Mouse (Mus musculus) frontal cortex, adult (tissue): ENCODE measurements at regions not wholly inside any gene's neighbourhood (a gene's known extent, or its start where the extent isn't known, plus 50 kb on each side); places are given as distances from the start of the nearest gene placed in this dataset.

Experiments used
- ATAC-seq: cut with Nextera tagmentation; 2 replicates; pipeline ENCODE4 v1.9.2; 2017; ENCODE audit warnings: mild to moderate bottlenecking, moderate library complexity, mixed read lengths; ENCODE audit not compliant: low TSS enrichment

DNA sequence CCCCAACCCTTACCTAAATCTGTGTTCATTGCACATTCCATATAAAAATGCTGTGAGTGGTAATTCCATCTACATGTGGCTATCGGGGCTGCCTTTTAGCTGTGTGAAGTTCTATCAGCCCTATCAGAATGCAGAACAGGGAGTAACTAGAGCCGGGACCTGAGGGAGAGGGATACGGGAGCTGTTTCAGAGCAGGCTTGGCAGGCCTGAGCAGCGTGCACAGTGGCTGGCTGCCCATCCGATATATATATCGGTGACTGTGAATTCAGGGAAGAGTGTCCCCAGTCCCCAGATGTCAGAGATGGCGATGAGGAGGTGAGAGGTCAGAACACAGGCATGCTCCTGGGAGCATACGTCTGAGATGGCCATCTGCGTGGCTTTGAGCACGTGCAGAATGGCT, 79.0 kb downstream of the Arl4c start:
- ATAC-seq = no peak

DNA sequence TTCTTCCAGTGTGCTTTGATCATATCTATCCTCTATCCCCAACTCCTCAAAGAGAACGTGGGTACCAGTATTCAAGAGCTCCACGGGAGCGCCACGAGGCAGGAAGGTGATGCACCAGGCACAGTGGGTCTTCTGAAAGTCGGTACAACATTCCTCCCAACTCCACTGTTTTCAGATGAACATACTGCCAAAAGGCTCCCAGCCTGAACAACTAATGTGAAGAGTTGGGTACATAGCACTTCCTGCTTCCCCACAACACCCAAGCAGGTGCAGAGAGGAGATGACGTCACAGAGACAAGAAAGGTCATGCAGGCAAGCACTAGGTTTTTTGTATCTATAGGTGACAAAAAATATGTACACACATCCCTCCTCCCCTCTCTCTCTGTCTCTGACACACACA, 79.7 kb downstream of the Arl4c start:
- ATAC-seq = no peak

DNA sequence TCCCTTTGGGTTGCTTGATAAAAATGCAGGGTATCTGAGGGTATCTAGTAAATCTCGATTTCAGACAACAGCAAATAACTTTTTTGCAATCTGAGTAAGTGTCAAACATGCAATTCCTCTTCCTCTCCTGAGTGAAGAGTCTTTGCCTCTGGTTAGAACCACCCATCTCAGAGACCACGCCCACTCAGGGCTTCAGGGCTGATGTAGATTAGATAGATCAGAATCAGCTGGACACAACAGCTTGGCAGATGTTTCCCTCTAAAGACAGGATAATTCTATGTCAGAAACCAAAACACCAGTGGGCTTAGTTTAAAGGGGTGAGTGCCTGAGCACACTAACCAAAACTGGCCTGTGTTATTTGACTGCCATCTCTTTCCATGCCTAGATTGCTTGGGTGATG, 80.8 kb downstream of the Arl4c start:
- ATAC-seq = no peak

DNA sequence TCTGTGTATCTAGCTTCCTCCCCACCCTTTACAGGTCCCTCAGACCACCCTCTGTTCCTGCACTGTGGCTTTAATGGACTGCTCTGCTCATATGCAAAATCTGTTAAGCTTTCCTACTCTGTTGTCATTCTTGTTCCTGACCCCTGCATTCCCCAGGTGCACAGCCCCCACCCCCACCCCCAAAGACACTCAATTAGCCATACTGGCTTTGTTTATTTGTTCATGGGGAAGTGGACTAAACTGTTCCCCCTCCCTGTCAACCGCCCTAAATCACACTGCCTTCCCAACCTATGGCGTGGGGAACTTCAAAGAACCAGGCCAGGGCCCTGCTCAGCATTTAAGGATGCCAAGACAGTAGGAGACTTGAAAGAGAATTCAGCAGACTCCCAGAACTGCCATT, 89.0 kb downstream of the Arl4c start:
- ATAC-seq = no peak

DNA sequence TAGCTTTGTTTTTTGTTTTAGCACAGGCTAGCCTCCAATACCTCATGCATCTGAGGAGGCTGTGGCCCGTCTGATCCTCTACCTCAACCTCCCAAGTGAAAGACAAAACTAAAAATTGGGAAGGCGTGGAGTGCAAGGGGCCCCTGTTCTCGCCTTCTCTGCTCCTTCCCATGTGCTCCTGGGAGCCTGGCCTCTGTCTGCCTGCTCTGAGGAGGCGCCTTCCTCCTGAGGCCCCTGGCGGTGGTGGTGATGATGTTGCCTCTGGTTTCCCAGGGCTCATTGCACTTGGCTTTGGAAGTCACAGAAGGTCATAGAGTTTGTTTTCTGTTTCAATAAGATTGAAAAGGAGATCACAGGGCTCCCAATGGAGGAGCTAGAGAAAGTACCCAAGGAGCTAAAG, 90.8 kb downstream of the Arl4c start:
- ATAC-seq = no peak

DNA sequence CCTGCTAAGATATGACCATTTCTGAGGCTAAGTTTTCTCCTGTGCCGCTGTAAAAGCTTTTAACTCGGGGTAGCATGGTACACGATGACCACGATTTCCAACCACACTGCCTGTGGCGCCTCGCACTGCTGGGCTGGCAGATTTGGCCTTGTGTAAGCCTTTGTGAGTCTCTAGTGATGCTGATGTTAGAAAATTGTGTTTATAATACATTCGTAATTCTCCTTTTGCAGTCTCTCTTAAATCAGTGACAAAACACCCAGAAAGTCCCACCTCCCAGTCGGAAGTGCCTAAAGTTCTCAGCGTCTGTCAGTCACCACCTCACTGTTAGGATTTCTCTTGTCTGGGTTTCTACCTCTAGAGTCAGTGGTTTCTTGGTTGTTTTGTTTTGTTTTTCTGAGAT, 91.2 kb downstream of the Arl4c start:
- ATAC-seq = no peak

DNA sequence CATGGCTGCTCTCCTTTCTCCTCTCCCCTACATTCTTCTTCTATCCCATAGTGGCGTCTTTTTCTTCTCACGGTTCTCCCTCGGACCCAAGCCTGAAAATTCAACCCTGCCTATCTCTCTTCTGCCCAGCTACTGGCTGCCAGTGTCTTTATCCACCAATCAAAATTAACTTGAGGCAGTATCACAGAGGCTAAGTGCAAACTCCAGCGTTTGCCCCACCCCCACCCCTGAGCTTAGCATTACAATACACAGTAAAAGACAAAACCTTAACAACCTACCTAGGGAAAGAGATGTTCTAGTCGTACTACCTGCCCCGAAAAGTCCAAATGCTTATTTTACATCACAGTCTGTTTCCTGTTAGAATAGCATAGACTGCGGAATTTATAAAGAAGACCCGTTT, 93.2 kb downstream of the Arl4c start:
- no peak for ATAC-seq

DNA sequence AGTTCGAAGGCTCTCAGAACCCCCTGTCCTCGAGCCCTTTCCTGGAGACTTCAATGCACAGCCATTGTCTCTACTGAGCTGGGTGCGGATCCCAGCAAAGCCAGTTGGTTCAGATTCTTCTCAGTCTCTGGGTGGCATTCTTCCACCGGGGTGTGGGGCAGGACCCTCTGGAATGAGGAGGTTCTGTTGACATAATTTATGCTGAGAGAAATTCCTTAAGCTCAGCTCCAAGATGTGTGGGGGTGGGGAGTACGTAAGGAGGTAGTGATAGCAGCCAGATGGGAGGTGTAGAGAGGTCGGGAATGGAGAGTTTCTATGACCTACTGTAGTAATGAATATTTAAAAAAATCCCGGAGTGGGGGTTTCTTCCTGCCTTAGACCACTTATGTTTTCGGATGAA, 93.8 kb downstream of the Arl4c start:
- ATAC-seq = no peak

DNA sequence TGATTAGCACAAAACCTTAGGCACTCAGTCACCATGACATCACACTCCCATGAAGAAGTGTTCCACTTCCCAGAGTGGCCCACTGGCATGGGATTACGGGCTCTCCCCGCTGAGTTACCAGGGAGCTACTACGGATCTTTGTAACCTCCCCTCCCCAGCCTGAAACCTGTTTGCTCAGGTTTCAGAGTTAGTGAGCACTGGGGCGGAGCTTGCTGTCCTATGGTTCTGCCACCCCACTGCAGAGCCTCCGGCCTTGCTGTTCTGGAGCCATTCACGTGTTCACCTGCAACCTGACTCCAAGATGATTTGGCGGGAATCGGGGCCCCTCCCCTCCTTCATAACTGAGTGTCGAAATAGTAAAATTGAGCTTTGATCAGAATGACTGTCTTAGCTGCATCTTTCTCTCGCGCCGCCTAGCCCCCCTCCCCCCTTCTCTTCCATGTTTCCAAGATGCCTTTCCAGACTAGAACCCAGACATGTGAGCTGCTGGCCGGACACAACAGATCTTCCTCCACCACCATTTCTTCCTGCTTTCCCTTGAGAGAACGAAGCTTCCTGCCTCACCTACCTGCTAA, 95.8 kb upstream of the Glrp1 start:
- no peak for ATAC-seq

DNA sequence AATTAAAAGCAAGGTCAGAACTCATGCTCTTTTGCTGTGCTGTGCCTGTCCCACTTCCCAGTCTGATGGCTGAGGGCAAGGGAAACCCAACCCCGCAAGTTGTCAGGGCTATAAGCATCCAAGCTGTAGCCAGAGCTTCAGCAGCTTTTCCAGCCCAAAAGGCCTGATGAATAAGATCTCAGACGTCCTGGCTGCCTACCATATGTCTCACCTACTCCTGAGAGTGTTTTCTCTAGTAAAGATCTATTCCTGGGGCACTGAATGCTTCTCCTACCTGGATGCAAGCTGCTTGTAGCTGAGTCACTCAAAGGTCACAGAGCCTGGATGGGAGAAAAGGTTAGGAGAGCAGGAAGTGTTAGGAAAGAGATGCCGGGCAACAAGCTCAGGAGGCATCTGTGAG, 92.4 kb upstream of the Glrp1 start:
- ATAC-seq = no peak

DNA sequence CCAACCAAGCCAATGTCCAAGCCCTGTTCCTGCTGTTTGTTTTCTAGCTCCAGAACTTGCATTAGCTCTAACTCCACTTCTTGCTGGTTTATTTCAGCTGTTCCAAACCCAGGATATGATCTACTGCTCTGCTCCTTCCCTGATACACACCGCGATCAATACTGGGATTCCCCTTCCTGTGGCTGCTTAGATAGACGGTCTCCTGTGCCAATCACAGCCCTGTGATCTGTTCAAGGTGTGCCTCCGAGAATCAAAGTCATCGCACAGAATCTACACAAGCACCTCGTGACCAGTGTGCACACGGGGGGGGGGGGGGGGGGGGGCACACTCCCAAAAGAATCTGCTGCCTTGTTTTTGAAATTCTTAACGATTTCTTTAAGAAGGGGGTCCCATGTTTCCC, 91.9 kb upstream of the Glrp1 start:
- ATAC-seq = no peak

DNA sequence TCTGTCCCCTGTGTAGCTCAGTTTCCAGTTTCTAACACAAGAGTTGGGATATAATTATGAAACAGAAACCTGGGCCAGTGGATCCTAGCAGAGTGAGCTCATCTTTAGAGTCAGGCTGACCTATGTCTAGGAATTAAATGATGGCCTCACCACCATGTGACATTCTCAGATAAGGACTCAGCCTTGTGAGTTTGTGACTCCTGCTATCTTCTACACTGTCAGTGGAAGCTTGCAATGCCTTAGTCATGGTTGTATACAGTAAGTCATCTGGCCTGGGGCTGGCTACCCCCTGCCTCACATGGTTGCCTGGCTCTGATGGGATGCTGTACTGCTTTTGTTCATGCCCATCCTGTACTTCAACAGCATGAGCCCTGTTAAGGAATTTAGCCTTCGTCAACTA, 90.3 kb upstream of the Glrp1 start:
- ATAC-seq = no peak

DNA sequence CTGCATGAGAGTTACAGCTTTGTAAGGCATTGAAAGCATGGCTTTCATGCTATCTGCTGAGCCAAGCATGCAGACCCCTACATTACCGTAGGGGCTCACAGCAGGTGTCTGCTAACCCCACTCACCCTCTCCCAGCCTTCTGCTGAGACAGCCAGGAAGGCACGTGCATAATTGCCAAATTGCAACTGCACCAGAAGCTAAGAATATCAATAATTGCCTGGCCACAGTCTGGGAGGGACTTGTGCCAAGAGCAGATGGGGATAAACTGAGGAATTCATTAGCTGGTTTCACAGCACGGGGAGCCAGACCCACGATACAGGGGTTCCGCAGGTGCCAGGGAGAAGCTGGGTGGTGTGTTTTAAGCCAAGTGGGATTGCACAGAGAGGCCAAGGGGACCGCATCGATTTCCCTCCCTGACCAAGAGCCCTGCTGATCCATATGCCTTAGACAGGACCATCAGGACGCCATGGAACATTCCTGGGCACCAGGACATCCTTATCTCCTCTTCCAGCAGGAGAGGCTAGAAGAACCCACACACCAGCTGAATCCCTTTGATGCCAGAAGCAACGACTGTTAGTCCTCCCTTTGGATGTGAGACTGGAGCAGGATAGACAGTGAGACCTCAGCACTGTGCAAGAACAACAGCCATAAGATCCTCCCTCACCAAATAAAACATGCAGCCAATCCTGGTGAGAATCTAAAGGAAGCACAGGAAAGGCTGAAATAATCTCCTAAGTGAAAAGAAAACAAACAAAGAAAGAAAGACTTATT, 84.8 kb upstream of the Glrp1 start:
- peak; percentile 41 for ATAC-seq

DNA sequence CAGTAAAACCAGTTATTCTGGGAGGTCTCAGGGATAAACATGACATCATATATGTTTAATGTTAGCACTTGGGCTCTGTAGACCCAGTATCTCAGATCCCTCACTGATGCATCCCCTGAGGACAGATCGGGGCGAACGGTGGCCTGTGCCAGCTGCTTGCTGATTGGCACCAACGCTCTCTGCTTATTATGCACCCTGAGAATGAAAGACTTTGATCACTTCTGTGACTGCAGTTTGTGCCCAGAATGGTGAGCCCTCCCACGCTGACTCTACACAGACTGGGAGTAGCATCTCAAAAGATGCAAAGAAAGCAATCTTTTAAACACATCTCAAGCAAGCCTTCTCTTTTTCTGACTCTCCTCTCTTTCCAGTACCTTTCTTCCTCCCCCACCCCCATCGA, 82.2 kb upstream of the Glrp1 start:
- ATAC-seq = peak; percentile 83

DNA sequence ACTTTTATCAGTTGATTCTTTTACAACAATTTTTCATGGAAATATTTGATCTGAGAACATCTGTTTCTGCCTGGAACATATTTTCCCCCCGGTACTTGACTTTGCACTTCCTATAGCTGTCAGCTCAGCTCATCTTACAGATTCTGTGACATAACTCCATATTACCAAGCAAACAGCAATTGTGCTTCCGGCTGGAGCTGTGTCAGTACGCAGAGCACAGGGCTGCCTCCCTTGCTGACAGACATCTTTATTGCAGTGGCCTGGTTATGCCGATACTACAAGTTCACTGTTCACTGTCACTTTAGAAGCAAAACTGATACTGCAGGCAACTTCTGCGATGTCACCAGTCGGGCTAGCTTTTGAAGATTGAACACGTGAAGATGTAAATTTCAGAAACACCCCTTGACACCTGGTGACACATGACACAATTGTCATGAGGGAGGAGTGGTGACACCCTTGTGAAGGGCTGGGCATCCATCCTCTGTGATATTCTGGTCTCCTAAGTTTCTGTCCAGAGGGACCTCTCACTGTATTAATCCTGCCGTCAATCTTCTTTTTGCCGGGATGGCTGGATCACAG, 81.0 kb upstream of the Glrp1 start:
- ATAC-seq = no peak

DNA sequence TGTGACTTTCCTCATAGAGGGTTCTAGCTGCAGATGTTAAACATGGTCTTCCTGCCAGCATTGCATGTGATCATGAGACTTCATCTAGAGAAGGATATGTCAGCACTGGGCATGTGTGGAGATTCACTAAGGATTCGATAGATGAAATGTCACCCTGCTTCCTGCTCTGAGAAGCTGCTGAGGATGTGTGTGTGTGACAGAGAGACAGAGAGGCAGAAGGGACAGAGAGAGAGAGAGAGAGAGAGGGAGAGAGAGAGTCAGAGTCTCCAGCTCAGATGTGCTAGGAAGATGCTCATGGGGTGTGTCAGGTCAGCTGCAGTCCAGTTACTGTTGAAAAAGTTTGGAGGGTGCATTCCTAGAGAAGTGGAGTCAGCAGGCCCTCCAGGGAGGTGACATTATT, 78.9 kb upstream of the Glrp1 start:
- ATAC-seq = no peak

DNA sequence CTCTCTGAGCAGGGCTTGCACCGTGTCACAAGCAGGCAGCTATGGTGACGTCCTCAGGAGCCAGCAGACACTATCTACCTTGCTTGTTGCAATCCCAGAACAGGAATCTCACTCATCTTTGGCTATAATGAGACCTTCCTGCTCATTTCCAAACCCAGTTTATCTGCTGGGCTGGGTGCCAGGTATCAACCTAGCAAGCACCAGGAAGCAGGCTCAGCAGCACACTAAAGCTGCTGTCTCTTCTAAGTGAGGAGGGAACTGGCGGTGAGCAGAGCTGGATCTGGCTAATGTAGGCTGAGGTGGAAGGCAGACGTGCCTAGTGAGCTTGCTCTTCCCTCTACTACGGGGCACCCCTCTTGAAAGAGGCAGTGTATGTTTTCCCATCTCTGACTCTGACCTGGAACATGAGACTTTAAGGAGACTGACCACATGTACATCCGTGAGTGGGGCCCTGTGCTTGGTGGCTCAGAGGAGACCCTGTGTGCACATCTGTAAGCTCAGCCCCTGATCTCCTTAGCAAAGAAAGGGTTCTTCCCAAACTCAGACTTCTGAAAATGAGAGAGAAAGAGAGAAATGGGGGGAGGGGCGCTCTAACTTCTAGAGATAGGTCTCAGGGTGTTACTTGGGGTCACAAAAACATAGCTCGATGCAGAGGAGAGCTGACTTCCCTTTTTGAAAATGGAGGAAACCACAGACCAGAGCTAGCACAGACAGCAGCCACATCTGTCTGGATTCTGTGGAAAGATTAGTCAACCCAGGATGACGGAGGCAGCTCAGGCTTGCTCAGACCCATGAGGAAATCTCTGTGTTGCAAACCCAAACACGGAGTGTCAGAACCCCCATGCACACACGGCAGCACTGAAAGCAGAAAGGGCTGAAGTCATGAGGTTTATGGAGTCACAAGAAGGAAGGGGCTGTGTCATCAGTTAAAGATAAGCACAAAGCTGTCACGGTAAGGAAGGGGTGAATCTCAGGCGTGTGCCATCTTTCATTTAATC, 77.3 kb upstream of the Glrp1 start:
- peak; percentile 52; the same call in 1 of the 2 replicates for ATAC-seq

DNA sequence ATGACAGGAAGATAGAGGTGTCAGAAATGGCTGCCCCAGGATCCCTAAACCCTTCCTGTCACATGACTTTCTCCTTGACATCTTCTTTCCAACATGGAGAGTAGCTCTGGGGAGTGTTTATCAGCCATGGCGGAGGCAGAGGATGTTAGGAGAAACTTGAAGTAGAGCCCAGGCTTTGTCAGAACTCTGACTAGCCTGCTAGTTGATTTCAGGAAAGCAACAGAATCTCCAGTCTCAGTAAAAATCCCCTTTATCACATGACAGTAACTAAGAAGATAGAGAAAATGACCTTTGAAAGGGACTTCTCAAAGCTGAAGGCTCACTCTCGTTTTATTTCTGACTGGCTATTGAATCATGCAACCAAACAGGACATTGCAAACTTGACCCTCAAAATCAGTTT, 76.3 kb upstream of the Glrp1 start:
- no peak for ATAC-seq

DNA sequence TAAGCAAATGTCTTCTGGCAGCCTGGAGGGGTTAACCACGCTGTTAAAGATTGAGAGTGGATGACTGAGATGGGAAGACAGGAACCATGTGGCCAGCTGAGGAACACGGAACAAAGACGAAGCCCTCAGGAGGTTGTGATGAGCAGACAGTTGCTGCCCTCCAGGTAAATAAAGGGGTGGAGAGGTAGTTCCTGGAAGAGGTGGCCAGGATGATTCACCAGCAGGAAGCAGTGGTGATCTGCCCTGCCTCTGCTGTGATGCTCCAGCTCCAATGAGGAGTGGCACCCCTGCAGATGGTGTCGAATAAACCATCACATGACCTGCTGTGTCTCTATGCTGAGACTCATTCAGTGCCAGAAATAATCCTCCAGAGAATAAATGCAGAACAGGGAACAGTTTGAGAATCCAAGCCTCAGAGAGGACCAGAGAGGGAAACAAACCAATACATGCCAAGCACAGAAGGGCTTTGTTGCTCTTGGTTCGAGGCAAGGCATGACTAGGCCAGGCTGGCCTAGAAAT, 74.7 kb upstream of the Glrp1 start:
- no peak; the same call in 1 of the 2 replicates for ATAC-seq

DNA sequence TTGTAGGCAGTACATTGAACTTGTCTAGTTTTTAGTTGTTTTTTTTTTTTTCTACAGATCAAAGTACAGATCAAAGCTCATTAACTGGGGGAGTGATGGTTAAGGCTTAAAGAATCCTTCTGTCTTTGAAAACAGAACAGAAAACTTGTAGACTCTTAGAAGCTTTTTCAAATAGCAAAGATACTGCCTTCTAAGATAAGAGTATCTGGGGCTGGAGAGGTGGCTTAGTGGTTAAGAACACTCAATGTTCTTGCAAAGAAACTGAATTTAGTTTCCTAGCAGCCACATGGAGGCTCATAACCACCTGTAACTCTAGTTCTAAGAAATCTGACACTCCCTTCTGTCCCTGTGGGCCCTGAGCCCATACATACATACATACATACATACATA, 68.4 kb upstream of the Glrp1 start:
- no peak for ATAC-seq

DNA sequence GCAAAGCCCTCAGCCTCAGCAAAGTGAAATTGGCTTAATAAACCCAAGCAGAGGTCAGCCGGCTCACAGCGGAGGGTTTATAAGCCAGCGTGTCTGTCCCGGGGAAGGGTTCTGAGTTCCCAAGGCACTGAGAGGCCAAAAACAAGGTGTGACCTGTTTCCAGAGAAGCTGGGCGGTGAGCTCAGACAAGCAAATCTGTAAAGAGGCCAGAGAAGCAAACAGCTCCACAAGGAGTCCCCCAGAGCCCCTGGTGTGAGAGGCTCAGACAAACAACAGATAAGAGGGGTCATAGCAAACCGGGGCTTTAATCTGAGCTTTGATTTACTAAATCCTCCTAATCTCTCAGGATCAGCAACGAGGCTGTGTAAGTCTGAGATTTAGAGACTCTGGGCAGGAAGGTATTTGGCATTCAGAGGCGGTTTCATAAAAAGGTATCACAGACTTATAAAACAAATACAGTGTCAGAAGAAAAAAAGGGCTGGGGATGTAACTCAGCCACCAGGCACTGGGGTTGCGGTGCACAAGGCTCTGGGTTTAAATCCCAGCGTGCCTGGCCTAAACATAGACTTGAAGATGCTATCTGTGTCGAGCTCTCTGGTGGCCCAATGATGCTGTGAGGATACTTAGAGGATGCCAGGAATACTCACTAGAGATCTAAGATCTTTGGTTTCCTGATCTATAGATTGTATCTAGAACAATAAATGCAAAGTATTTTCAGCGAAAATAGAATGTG, 67.8 kb upstream of the Glrp1 start:
- ATAC-seq = no peak
